Mouse (Mus musculus): ENCODE results near the gene BC004004. TPM values are rescaled to one million over a fixed set of nuclear protein-coding genes. Genes with fewer than 3 reads are reported as not detected.
A peak's percentile ranks its signal among the peaks of the same experiment; 100 is the strongest.
"Not testable (repeated sequence)": the region's sequence is repeated elsewhere in the genome, so short reads cannot be mapped to it uniquely, and the experiment has no call there.

Gene BC004004
- polyA plus RNA-seq, 1 experiment from 2014 or later, result 117 TPM

GRCm38 (mm10) chr17:29245725-29246124 lies 22.9 kb upstream of the BC004004 start:
- 35% methylated on average over 7 of the region's 7 CpGs for whole genome bisulfite sequencing
- ATAC-seq (ENCODE audit: low FRiP score, low TSS enrichment) (0 out of 2 replicates have a peak, but pooled peaks have one; percentile 25), DNase-seq (no peak)
- H3K27me3 ChIP-seq (ENCODE audit: control insufficient read depth, insufficient read depth, low read length), result no peaks in the 10 kb centered on the region
- H3K4me1 ChIP-seq (ENCODE audit: control insufficient read depth, insufficient read depth, low read length), result peaks cover 29% of the 10 kb centered on the region
- H3K4me2 ChIP-seq (ENCODE audit: low read length), result no peak overlapping the region
- no peak overlapping the region; the same call in 1 of the 2 replicates for H3K9ac ChIP-seq (replicated peaks; ENCODE audit: low read length)
- H3K4me3 ChIP-seq (replicated peaks; ENCODE audit: low read depth, low read length), result no peak overlapping the region
- H3K27ac ChIP-seq (replicated peaks; ENCODE audit: low read depth, low read length), result peak overlapping the region; percentile 71
- no peaks in the 10 kb centered on the region for H3K9me3 ChIP-seq (ENCODE audit: control insufficient read depth, low read length)
- peaks cover 13% of the 10 kb centered on the region for H3K36me3 ChIP-seq (ENCODE audit: control insufficient read depth, insufficient read depth, low read length)

GRCm38 (mm10) chr17:29246602-29247001 lies 22.0 kb upstream of the BC004004 start:
- Histone ChIP-seq H3K27me3 (ENCODE audit: control insufficient read depth, insufficient read depth, low read length) (no peaks in the 10 kb centered on the region), H3K4me1 (ENCODE audit: control insufficient read depth, insufficient read depth, low read length) (peaks cover 31% of the 10 kb centered on the region), H3K9me3 (ENCODE audit: control insufficient read depth, low read length) (no peaks in the 10 kb centered on the region), H3K4me3 (replicated peaks; ENCODE audit: low read depth, low read length) (no peak overlapping the region), H3K36me3 (ENCODE audit: control insufficient read depth, insufficient read depth, low read length) (peaks cover 20% of the 10 kb centered on the region), H3K27ac (replicated peaks; ENCODE audit: low read depth, low read length) (peak overlapping the region; percentile 49; the same call in 1 of the 2 replicates), H3K4me2 (ENCODE audit: low read length) (no peak overlapping the region), H3K9ac (replicated peaks; ENCODE audit: low read length) (no peak overlapping the region; the same call in 1 of the 2 replicates)
- 21% methylated on average over 5 of the region's 5 CpGs for WGBS
- peak; percentile 94 for DNase-seq
- ATAC-seq (ENCODE audit: low FRiP score, low TSS enrichment), result 0 out of 2 replicates have a peak, but pooled peaks have one; percentile 32

GRCm38 (mm10) chr17:29247881-29248280 lies 20.7 kb upstream of the BC004004 start:
- ATAC-seq (ENCODE audit: low FRiP score, low TSS enrichment), result no peak
- no peak for DNase-seq
- H3K27me3 ChIP-seq (ENCODE audit: control insufficient read depth, insufficient read depth, low read length), result no peaks in the 10 kb centered on the region
- 87% methylated on average over 13 of the region's 13 CpGs for WGBS
- H3K27ac ChIP-seq (replicated peaks; ENCODE audit: low read depth, low read length), result no peak overlapping the region
- H3K9me3 ChIP-seq (ENCODE audit: control insufficient read depth, low read length), result no peaks in the 10 kb centered on the region
- H3K9ac ChIP-seq (replicated peaks; ENCODE audit: low read length), result no peak overlapping the region
- H3K36me3 ChIP-seq (ENCODE audit: control insufficient read depth, insufficient read depth, low read length), result peaks cover 30% of the 10 kb centered on the region
- peaks cover 33% of the 10 kb centered on the region for H3K4me1 ChIP-seq (ENCODE audit: control insufficient read depth, insufficient read depth, low read length)
- H3K4me2 ChIP-seq (ENCODE audit: low read length), result no peak overlapping the region
- H3K4me3 ChIP-seq (replicated peaks; ENCODE audit: low read depth, low read length), result no peak overlapping the region

- no peak for ATAC-seq (ENCODE audit: low FRiP score, low TSS enrichment)
- Histone ChIP-seq H3K27ac (replicated peaks; ENCODE audit: low read depth, low read length) (no peak overlapping the region), H3K4me3 (replicated peaks; ENCODE audit: low read depth, low read length) (no peak overlapping the region), H3K4me1 (ENCODE audit: control insufficient read depth, insufficient read depth, low read length) (peaks cover 23% of the 10 kb centered on the region), H3K27me3 (ENCODE audit: control insufficient read depth, insufficient read depth, low read length) (no peaks in the 10 kb centered on the region), H3K4me2 (ENCODE audit: low read length) (no peak overlapping the region), H3K36me3 (ENCODE audit: control insufficient read depth, insufficient read depth, low read length) (peaks cover 36% of the 10 kb centered on the region), H3K9ac (replicated peaks; ENCODE audit: low read length) (no peak overlapping the region), H3K9me3 (ENCODE audit: control insufficient read depth, low read length) (no peaks in the 10 kb centered on the region)
- 63% methylated on average over 9 of the region's 9 CpGs for WGBS
- DNase-seq, result peak; percentile 54
These were observed 19.1 kb upstream of the BC004004 start for GRCm38 (mm10) chr17:29249512-29249911.

- ATAC-seq (ENCODE audit: low FRiP score, low TSS enrichment), result not testable (repeated sequence)
- 87% methylated on average over 14 of the region's 14 CpGs for WGBS
These were observed 17.6 kb upstream of the BC004004 start for GRCm38 (mm10) chr17:29251006-29251405.

GRCm38 (mm10) chr17:29251608-29252390 lies 16.8 kb upstream of the BC004004 start:
- Histone ChIP-seq H3K9me3 (ENCODE audit: control insufficient read depth, low read length) (no peaks in the 10 kb centered on the region), H3K27ac (replicated peaks; ENCODE audit: low read depth, low read length) (0 out of 2 replicates have a peak overlapping the region, but pooled peaks have one; percentile 8), H3K36me3 (ENCODE audit: control insufficient read depth, insufficient read depth, low read length) (peaks cover 46% of the 10 kb centered on the region), H3K27me3 (ENCODE audit: control insufficient read depth, insufficient read depth, low read length) (no peaks in the 10 kb centered on the region), H3K4me2 (ENCODE audit: low read length) (no peak overlapping the region), H3K4me3 (replicated peaks; ENCODE audit: low read depth, low read length) (no peak overlapping the region), H3K4me1 (ENCODE audit: control insufficient read depth, insufficient read depth, low read length) (peaks cover 6% of the 10 kb centered on the region; the same call in 1 of the 2 replicates), H3K9ac (replicated peaks; ENCODE audit: low read length) (no peak overlapping the region)
- DNase-seq (peak; percentile 52), ATAC-seq (ENCODE audit: low FRiP score, low TSS enrichment) (no peak)
- 81% methylated on average over 15 of the region's 15 CpGs for WGBS

More at GRCm38 (mm10) chr17:29251006-29251405, 17.6 kb upstream of the BC004004 start:
- not testable (repeated sequence) for DNase-seq; H3K9me3 ChIP-seq (ENCODE audit: control insufficient read depth, low read length); H3K4me1 ChIP-seq (ENCODE audit: control insufficient read depth, insufficient read depth, low read length); H3K27ac ChIP-seq (replicated peaks; ENCODE audit: low read depth, low read length); H3K4me2 ChIP-seq (ENCODE audit: low read length); H3K9ac ChIP-seq (replicated peaks; ENCODE audit: low read length); H3K4me3 ChIP-seq (replicated peaks; ENCODE audit: low read depth, low read length); H3K27me3 ChIP-seq (ENCODE audit: control insufficient read depth, insufficient read depth, low read length)
- peaks cover 43% of the 10 kb centered on the region for H3K36me3 ChIP-seq (ENCODE audit: control insufficient read depth, insufficient read depth, low read length)

GRCm38 (mm10) chr17:29253236-29253635 lies 15.4 kb upstream of the BC004004 start:
- H3K4me3 ChIP-seq (replicated peaks; ENCODE audit: low read depth, low read length), result no peak overlapping the region
- no peak overlapping the region for H3K27ac ChIP-seq (replicated peaks; ENCODE audit: low read depth, low read length)
- ATAC-seq (ENCODE audit: low FRiP score, low TSS enrichment) (no peak), DNase-seq (no peak)
- H3K4me1 ChIP-seq (ENCODE audit: control insufficient read depth, insufficient read depth, low read length), result peaks cover 6% of the 10 kb centered on the region; the same call in 1 of the 2 replicates
- H3K9ac ChIP-seq (replicated peaks; ENCODE audit: low read length), result no peak overlapping the region
- 91% methylated on average over 2 of the region's 2 CpGs for WGBS
- H3K36me3 ChIP-seq (ENCODE audit: control insufficient read depth, insufficient read depth, low read length), result peaks cover 60% of the 10 kb centered on the region
- H3K4me2 ChIP-seq (ENCODE audit: low read length), result no peak overlapping the region
- H3K27me3 ChIP-seq (ENCODE audit: control insufficient read depth, insufficient read depth, low read length), result no peaks in the 10 kb centered on the region
- no peaks in the 10 kb centered on the region for H3K9me3 ChIP-seq (ENCODE audit: control insufficient read depth, low read length)

GRCm38 (mm10) chr17:29253684-29254083 lies 14.9 kb upstream of the BC004004 start:
- ATAC-seq (ENCODE audit: low FRiP score, low TSS enrichment), result no peak
- Histone ChIP-seq H3K4me2 (ENCODE audit: low read length) (no peak overlapping the region), H3K27ac (replicated peaks; ENCODE audit: low read depth, low read length) (no peak overlapping the region), H3K36me3 (ENCODE audit: control insufficient read depth, insufficient read depth, low read length) (peaks cover 65% of the 10 kb centered on the region), H3K27me3 (ENCODE audit: control insufficient read depth, insufficient read depth, low read length) (no peaks in the 10 kb centered on the region), H3K4me1 (ENCODE audit: control insufficient read depth, insufficient read depth, low read length) (peaks cover 6% of the 10 kb centered on the region; the same call in 1 of the 2 replicates), H3K9ac (replicated peaks; ENCODE audit: low read length) (no peak overlapping the region), H3K4me3 (replicated peaks; ENCODE audit: low read depth, low read length) (no peak overlapping the region), H3K9me3 (ENCODE audit: control insufficient read depth, low read length) (no peaks in the 10 kb centered on the region)
- WGBS, result 85% methylated on average over 9 of the region's 9 CpGs
- DNase-seq, result no peak

GRCm38 (mm10) chr17:29254784-29255183 lies 13.8 kb upstream of the BC004004 start:
- not testable (repeated sequence) for H3K27ac ChIP-seq (replicated peaks; ENCODE audit: low read depth, low read length); H3K4me2 ChIP-seq (ENCODE audit: low read length); H3K9ac ChIP-seq (replicated peaks; ENCODE audit: low read length); ATAC-seq (ENCODE audit: low FRiP score, low TSS enrichment); H3K4me3 ChIP-seq (replicated peaks; ENCODE audit: low read depth, low read length); H3K9me3 ChIP-seq (ENCODE audit: control insufficient read depth, low read length); H3K27me3 ChIP-seq (ENCODE audit: control insufficient read depth, insufficient read depth, low read length); DNase-seq; H3K4me1 ChIP-seq (ENCODE audit: control insufficient read depth, insufficient read depth, low read length)
- WGBS, result 88% methylated on average over 6 of the region's 6 CpGs
- H3K36me3 ChIP-seq (ENCODE audit: control insufficient read depth, insufficient read depth, low read length), result peaks cover 61% of the 10 kb centered on the region
